8 mouse cellular contexts compared by ENCODE assay signal in genomic region chr7:25658657-25659472, GRCm38 (mm10). TPM values are rescaled to one million over a fixed set of nuclear protein-coding genes. Genes with fewer than 3 reads are reported as not detected.
A peak's percentile ranks its signal among the peaks of the same experiment; 100 is the strongest.
DNase-seq lines count a peak whose midpoint lies in the region; ATAC-seq and TF ChIP-seq lines count a peak whose summit lies in the region.

Gene Bckdha, minus strand, starts transcription at chr7:25658981.
Gene Exosc5, plus strand, starts transcription at chr7:25659164.

- no peaks in the 10 kb centered on the region for H3K9me3 ChIP-seq in embryonic facial prominence, embryonic 13.5 days
- no peaks in the 10 kb centered on the region for H3K9me3 ChIP-seq in limb, embryonic 12.5 days
- H3K9me3 ChIP-seq in midbrain, embryonic 15.5 days = no peaks in the 10 kb centered on the region

- WGBS in embryonic facial prominence, embryonic 13.5 days = under 1% methylated on average over 50 of the region's 50 CpGs
- under 1% methylated on average over 50 of the region's 50 CpGs for WGBS in kidney, adult 2 months
- under 1% methylated on average over 50 of the region's 50 CpGs for WGBS in limb, embryonic 12.5 days
- 1% methylated on average over 50 of the region's 50 CpGs for WGBS in midbrain, embryonic 15.5 days
- under 1% methylated on average over 50 of the region's 50 CpGs for WGBS in spleen, adult 2 months

- H3K9ac ChIP-seq in embryonic facial prominence, embryonic 13.5 days = peak within 1 kb of the TSS; percentile 80
- H3K9ac ChIP-seq in limb, embryonic 12.5 days (replicated peaks) = peak within 1 kb of the TSS; percentile 65
- H3K9ac ChIP-seq in midbrain, embryonic 15.5 days = peak within 1 kb of the TSS; percentile 65

- peak; percentile 96 for DNase-seq in 3134 (ENCODE audit: extremely low read depth, insufficient read length, low spot score)
- DNase-seq in adrenal gland, postnatal 36 days = peak; percentile 98
- peak; percentile 100 for DNase-seq in heart, adult 18-20 months
- peak; percentile 100 for DNase-seq in kidney, adult 2 months
- peak; percentile 99 to 100 for DNase-seq in spleen, adult 2 months (ENCODE audit: low read depth in 1 of 2, low spot score in 2 of 2)

- H3K36me3 ChIP-seq in embryonic facial prominence, embryonic 13.5 days = peaks cover 19% of the 10 kb centered on the region
- H3K36me3 ChIP-seq in kidney, adult 2 months (ENCODE audit: control insufficient read depth, insufficient read depth, low read length) = no peaks in the 10 kb centered on the region
- peaks cover 20% of the 10 kb centered on the region for H3K36me3 ChIP-seq in limb, embryonic 12.5 days
- H3K36me3 ChIP-seq in midbrain, embryonic 15.5 days (replicated peaks) = peaks cover 3% of the 10 kb centered on the region
- H3K36me3 ChIP-seq in spleen, adult 2 months (ENCODE audit: control insufficient read depth, insufficient read depth, low read length) = peaks cover 6% of the 10 kb centered on the region

- H3K27ac ChIP-seq in embryonic facial prominence, embryonic 13.5 days = 0 out of 2 replicates have a peak within 1 kb of the TSS, but pooled peaks have one; percentile 11
- H3K27ac ChIP-seq in kidney, adult 2 months (ENCODE audit: insufficient read depth, low read depth, low read length) = peak within 1 kb of the TSS; percentile 98
- peak within 1 kb of the TSS; percentile 70; the same call in 1 of the 2 replicates for H3K27ac ChIP-seq in limb, embryonic 12.5 days
- peak within 1 kb of the TSS; percentile 82 for H3K27ac ChIP-seq in midbrain, embryonic 15.5 days
- H3K27ac ChIP-seq in spleen, adult 2 months (ENCODE audit: insufficient read depth, low read length) = peak within 1 kb of the TSS; percentile 79

- ATAC-seq in embryonic facial prominence, embryonic 13.5 days (ENCODE audit: insufficient number of reproducible peaks, insufficient read depth, low FRiP score, low TSS enrichment, low read depth) = peak; percentile 97
- peak; percentile 98 for ATAC-seq in limb, embryonic 12.5 days (ENCODE audit: insufficient number of reproducible peaks, insufficient read depth, low FRiP score, low TSS enrichment, low read depth)
- ATAC-seq in midbrain, embryonic 15.5 days (replicated peaks) = peak; percentile 98

- no peaks in the 10 kb centered on the region for H3K27me3 ChIP-seq in embryonic facial prominence, embryonic 13.5 days
- no peaks in the 10 kb centered on the region for H3K27me3 ChIP-seq in kidney, adult 2 months (replicated peaks; ENCODE audit: control insufficient read depth, insufficient read depth, low read length)
- H3K27me3 ChIP-seq in limb, embryonic 12.5 days = no peaks in the 10 kb centered on the region
- no peaks in the 10 kb centered on the region for H3K27me3 ChIP-seq in midbrain, embryonic 15.5 days (replicated peaks)
- H3K27me3 ChIP-seq in spleen, adult 2 months (ENCODE audit: control insufficient read depth, insufficient read depth, low read length) = no peaks in the 10 kb centered on the region

- TF ChIP-seq CTCF in kidney, adult 2 months (conservative IDR thresholded peaks at IDR 0.05; ENCODE audit: insufficient read depth, insufficient read length, low read depth, low read length) = no peak
- TF ChIP-seq CTCF in spleen, adult 2 months (IDR thresholded peaks at IDR 0.05; ENCODE audit: extremely low read depth, insufficient read depth, insufficient read length, insufficient replicate concordance) = no peak

- TF ChIP-seq POLR2A in kidney, adult 2 months (IDR thresholded peaks at IDR 0.05; ENCODE audit: low read depth, low read length) = peak; percentile 73
- TF ChIP-seq POLR2A in spleen, adult 2 months (IDR thresholded peaks at IDR 0.05; ENCODE audit: low read depth, low read length) = peak; percentile 48; the same call in 1 of the 2 replicates

- peaks cover 20% of the 10 kb centered on the region for H3K4me1 ChIP-seq in embryonic facial prominence, embryonic 13.5 days
- peaks cover 21% of the 10 kb centered on the region; the same call in 1 of the 2 replicates for H3K4me1 ChIP-seq in kidney, adult 2 months (ENCODE audit: control insufficient read depth, insufficient read depth, low read length)
- peaks cover 25% of the 10 kb centered on the region for H3K4me1 ChIP-seq in limb, embryonic 12.5 days (replicated peaks)
- H3K4me1 ChIP-seq in midbrain, embryonic 15.5 days = peaks cover 32% of the 10 kb centered on the region
- H3K4me1 ChIP-seq in spleen, adult 2 months (ENCODE audit: control insufficient read depth, insufficient read depth, insufficient read length) = peaks cover 4% of the 10 kb centered on the region; the same call in 1 of the 2 replicates

- peak within 1 kb of the TSS; percentile 86 for H3K4me2 ChIP-seq in embryonic facial prominence, embryonic 13.5 days
- H3K4me2 ChIP-seq in limb, embryonic 12.5 days = peak within 1 kb of the TSS; percentile 84
- H3K4me2 ChIP-seq in midbrain, embryonic 15.5 days = peak within 1 kb of the TSS; percentile 87

- H3K4me3 ChIP-seq in embryonic facial prominence, embryonic 13.5 days = peak within 1 kb of the TSS; percentile 71
- peak within 1 kb of the TSS; percentile 90 for H3K4me3 ChIP-seq in kidney, adult 2 months (ENCODE audit: insufficient read depth, low read depth, low read length)
- H3K4me3 ChIP-seq in limb, embryonic 12.5 days (replicated peaks) = peak within 1 kb of the TSS; percentile 69
- H3K4me3 ChIP-seq in midbrain, embryonic 15.5 days = peak within 1 kb of the TSS; percentile 80
- peak within 1 kb of the TSS; percentile 92 for H3K4me3 ChIP-seq in spleen, adult 2 months (ENCODE audit: extremely low read depth, insufficient read depth, insufficient read length)

RNA-seq across cellular contexts. Expression of gene Bckdha, which starts in this region (rescaled TPM):
- 100 to 1,000 TPM; 176 to 245 TPM for total RNA-seq in adrenal gland, postnatal 36 days (2021)
- polyA plus RNA-seq in embryonic facial prominence, embryonic 13.5 days (2015; fragmentation: Nextera tagmentation; extraction: Ambion mirVana) = 59.9 and 60.6 TPM in 2 replicates
- total RNA-seq in heart, adult 18-20 months (2021) = 100 to 1,000 TPM; 285 to 287 TPM
- 675 and 763 TPM in 2 replicates for polyA plus RNA-seq in kidney, adult 2 months (2012; rRNA removed)
- polyA plus RNA-seq in limb, embryonic 12.5 days (2016; fragmentation: Nextera tagmentation; extraction: Ambion mirVana) = 57.5 and 61.3 TPM in 2 replicates
- 42.7 and 43.5 TPM in 2 replicates for polyA plus RNA-seq in midbrain, embryonic 15.5 days (2015; fragmentation: Nextera tagmentation; extraction: Ambion mirVana)
- polyA plus RNA-seq in spleen, adult 2 months (2012; rRNA removed) = 81.4 and 108 TPM in 2 replicates

RNA-seq across cellular contexts. Expression of gene Exosc5, which starts in this region (rescaled TPM):
- total RNA-seq in adrenal gland, postnatal 36 days (2021) = 10 to 100 TPM; 39.6 to 54.0 TPM
- polyA plus RNA-seq in embryonic facial prominence, embryonic 13.5 days (2015; fragmentation: Nextera tagmentation; extraction: Ambion mirVana) = 72.6 and 86.4 TPM in 2 replicates
- 10 to 100 TPM; 17.2 to 17.5 TPM for total RNA-seq in heart, adult 18-20 months (2021)
- polyA plus RNA-seq in kidney, adult 2 months (2012; rRNA removed) = 64.9 and 70.1 TPM in 2 replicates
- polyA plus RNA-seq in limb, embryonic 12.5 days (2016; fragmentation: Nextera tagmentation; extraction: Ambion mirVana) = 74.1 and 74.2 TPM in 2 replicates
- polyA plus RNA-seq in midbrain, embryonic 15.5 days (2015; fragmentation: Nextera tagmentation; extraction: Ambion mirVana) = 41.0 and 44.9 TPM in 2 replicates
- 79.5 and 111 TPM in 2 replicates for polyA plus RNA-seq in spleen, adult 2 months (2012; rRNA removed)

Comparison
In these comparisons a context has a peak if more than half of its experiments do, and no peak if none do; other contexts are left out.
1. Peak in every context shown above with its lines: DNase-seq, ATAC-seq, H3K4me3 ChIP-seq and H3K27ac ChIP-seq.
2. H3K27ac ChIP-seq: peak in every context shown above with its lines; median percentile 98 in kidney, adult 2 months; 82 in midbrain, embryonic 15.5 days; 79 in spleen, adult 2 months; 70 in limb, embryonic 12.5 days; 11 in embryonic facial prominence, embryonic 13.5 days.